Mouse (Mus musculus) left cerebral cortex, adult 2 months (tissue): ENCODE measurements at regions not wholly inside any gene's neighbourhood (a gene's known extent, or its start where the extent isn't known, plus 50 kb on each side); places are given as distances from the start of the nearest gene placed in this dataset.
"Not testable (repeated sequence)": the region's sequence is repeated elsewhere in the genome, so short reads cannot be mapped to it uniquely, and the experiment has no call there.

Experiments
- DNase-seq, 2 experiments: peaks; one replicate each; pipeline ENCODE4 v3.0.0; 2021 to 2022; ENCODE audit warnings: low spot score in 2 of 2, mixed read lengths in 1 of 2; ENCODE audit errors: extremely low spot score in 1 of 2
- H3K27ac ChIP-seq: fragments of 200-600 bp; 2 replicates; pipeline ENCODE4 v1.8.1; 2022
- H3K4me3 ChIP-seq: fragments of 200-600 bp; 2 replicates; pipeline ENCODE4 v1.8.1; 2022
- CTCF ChIP-seq: fragments of 200-600 bp; IDR thresholded peaks from 2 replicates; pipeline ENCODE4 v1.8.1; 2022; ENCODE audit warnings: antibody characterized with exemption, mild to moderate bottlenecking, moderate library complexity
- intact Hi-C: fragments of 180-260 bp; cut with DNase I; formaldehyde crosslinking; loops from one replicate; pipeline ENCODE4 v1.15.1; 2025

DNA sequence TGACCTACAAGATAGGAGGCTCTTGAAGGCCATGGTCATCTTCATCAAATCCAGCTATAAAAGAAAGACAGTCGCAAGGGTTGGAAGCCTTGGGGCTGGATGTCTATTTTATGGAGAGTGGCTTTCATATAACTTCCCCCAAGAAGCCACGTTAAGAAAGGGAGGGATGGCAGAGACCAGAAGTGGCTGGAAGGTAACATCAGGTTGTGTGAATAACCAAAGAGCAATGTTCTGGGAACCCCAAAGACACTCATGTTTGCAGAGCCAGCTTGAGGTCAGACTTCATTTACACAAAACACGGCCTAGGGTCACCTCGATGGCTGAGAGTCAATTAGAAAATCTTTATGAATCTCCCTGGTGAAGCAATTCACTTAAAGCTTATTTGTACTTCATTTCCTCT, 90.0 kb upstream of the Irx2 start:
- Histone ChIP-seq H3K4me3 (no peak overlapping the region), H3K27ac (no peak overlapping the region)
- TF ChIP-seq CTCF = no peak
- DNase-seq = no peak
- intact Hi-C loops = no loop called here

DNA sequence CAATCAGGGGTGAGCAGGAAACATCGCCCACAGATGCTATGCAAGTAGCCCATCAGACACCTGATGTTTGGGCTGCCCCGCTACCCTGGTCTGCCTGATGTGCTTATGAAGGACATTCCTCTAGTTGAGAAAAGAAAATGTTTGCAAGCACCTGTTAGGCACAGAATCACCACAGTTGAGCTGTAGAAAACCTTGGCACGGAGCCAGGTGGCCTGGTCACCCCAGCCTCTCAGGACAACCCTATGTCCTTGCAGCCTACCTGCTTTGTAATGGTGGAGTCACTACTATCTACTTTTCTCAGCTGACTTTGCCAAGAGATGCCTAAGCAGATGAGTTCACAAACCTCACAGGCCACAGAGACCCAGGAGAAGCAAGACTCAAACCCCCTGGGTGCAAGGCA, 86.9 kb upstream of the Irx2 start:
- H3K27ac ChIP-seq = no peak overlapping the region
- DNase-seq = no peak
- no peak overlapping the region for H3K4me3 ChIP-seq
- intact Hi-C loops = no loop called here
- TF ChIP-seq CTCF = no peak

- H3K4me3 ChIP-seq = no peak overlapping the region
- TF ChIP-seq CTCF = peak; percentile 26
- intact Hi-C loops = no loop called here
- no peak overlapping the region for H3K27ac ChIP-seq
- DNase-seq = no peak
Measured at GRCm38 (mm10) chr13:72557951-72558350, 70.7 kb upstream of the Irx2 start.

- TF ChIP-seq CTCF = no peak
- H3K4me3 ChIP-seq = no peak overlapping the region
- intact Hi-C loops = no loop called here
- H3K27ac ChIP-seq = no peak overlapping the region
- DNase-seq = no peak
Measured at GRCm38 (mm10) chr13:72571871-72572270, 56.7 kb upstream of the Irx2 start.

DNA sequence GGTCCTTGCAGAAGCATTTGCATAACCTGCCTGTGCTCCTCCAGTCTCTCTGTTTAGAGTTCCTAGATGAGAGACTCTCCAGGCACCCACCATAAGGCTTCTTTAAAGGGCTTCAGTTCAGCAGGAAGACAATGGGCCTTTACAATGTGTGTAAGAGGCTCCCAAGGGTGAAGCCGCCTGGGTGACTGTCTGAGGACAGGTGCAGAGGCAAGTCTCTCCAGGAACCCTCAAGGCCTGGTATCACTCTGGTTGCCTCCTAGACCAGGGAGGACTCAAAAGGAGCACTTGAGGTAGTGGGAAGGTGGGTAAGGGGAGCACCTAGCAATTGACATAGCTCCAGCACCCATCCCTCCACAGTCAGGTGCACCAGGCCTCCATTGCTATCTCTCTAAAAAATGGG, 55.8 kb upstream of the Irx2 start:
- no peak for DNase-seq
- TF ChIP-seq CTCF = no peak
- Histone ChIP-seq H3K4me3 (no peak overlapping the region), H3K27ac (no peak overlapping the region)
- intact Hi-C loops = no loop called here

- H3K4me3 ChIP-seq, H3K27ac ChIP-seq, DNase-seq, intact Hi-C loops: not testable (repeated sequence)
Measured at GRCm38 (mm10) chr13:72574126-72574525, 54.5 kb upstream of the Irx2 start.

GRCm38 (mm10) chr13:72576485-72576884, 52.1 kb upstream of the Irx2 start:
- no peak for TF ChIP-seq CTCF
- Histone ChIP-seq H3K4me3 (no peak overlapping the region), H3K27ac (no peak overlapping the region)
- no peak for DNase-seq
- intact Hi-C loops = no loop called here

DNA sequence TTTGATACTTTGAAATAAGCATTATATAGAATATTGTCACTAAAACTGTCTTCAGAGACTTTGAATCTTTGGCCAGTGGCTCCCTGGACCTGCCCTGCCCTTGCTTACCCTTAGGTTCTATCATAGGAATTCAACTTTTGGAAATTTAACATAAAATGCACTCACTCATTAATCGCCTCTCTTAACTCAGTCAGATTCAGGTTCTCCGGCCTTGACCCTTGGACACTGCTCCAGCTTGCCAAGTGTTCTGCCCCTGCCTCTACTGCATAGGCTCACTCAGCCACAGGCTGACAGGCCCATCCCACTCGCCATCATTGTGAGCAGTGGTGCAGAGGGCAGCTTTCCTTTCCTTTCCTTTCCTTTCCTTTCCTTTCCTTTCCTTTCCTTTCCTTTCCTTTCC, 50.2 kb upstream of the Irx2 start:
- Histone ChIP-seq H3K27ac (no peak overlapping the region), H3K4me3 (no peak overlapping the region)
- no peak for DNase-seq
- no peak for TF ChIP-seq CTCF
- intact Hi-C loops = no loop called here
